Mouse (Mus musculus) ovary, postnatal 10 days (tissue): ENCODE data around the gene Slc35b1.
"Not testable (repeated sequence)": the region's sequence is repeated elsewhere in the genome, so short reads cannot be mapped to it uniquely, and the experiment has no call there.

Experiments
- DNase-seq: peaks from one replicate; pipeline ENCODE4 v3.0.0; 2022; ENCODE audit warnings: low spot score

Slc35b1 gene

GRCm38 (mm10) chr11:95396548-95396947 is 12.1 kb downstream of the Slc35b1 start:
- DNase-seq: no peak

GRCm38 (mm10) chr11:95397843-95398835 is 13.6 kb downstream of the Slc35b1 start:
- DNase-seq: peak; percentile 59

GRCm38 (mm10) chr11:95399520-95400020 is 15.1 kb downstream of the Slc35b1 start:
- no peak for DNase-seq

GRCm38 (mm10) chr11:95401568-95401967 is 17.1 kb downstream of the Slc35b1 start:
- DNase-seq: no peak

GRCm38 (mm10) chr11:95402196-95402595 is 17.7 kb downstream of the Slc35b1 start:
- no peak for DNase-seq

GRCm38 (mm10) chr11:95402658-95403101 is 18.2 kb downstream of the Slc35b1 start:
- DNase-seq: no peak

- DNase-seq: no peak
Observed at GRCm38 (mm10) chr11:95403382-95404340, 19.2 kb downstream of the Slc35b1 start.

GRCm38 (mm10) chr11:95405771-95406170 is 21.3 kb downstream of the Slc35b1 start:
- DNase-seq: no peak

GRCm38 (mm10) chr11:95406398-95406797 is 21.9 kb downstream of the Slc35b1 start:
- not testable (repeated sequence) for DNase-seq

- DNase-seq: no peak
Observed at GRCm38 (mm10) chr11:95409450-95410112, 25.1 kb downstream of the Slc35b1 start.

- DNase-seq: no peak
Observed at GRCm38 (mm10) chr11:95411453-95412013, 27.0 kb downstream of the Slc35b1 start.

- no peak for DNase-seq
Observed at GRCm38 (mm10) chr11:95412615-95413014, 28.1 kb downstream of the Slc35b1 start.

GRCm38 (mm10) chr11:95413641-95414535 is 29.4 kb downstream of the Slc35b1 start, which contains the start of gene Spop:
Gene Spop, plus strand, starts transcription at chr11:95414080.
- DNase-seq: peak; percentile 74

GRCm38 (mm10) chr11:95414536-95415161 is 30.2 kb downstream of the Slc35b1 start:
- DNase-seq: peak; percentile 87

- no peak for DNase-seq
Observed at GRCm38 (mm10) chr11:95415931-95416330, 31.4 kb downstream of the Slc35b1 start.

GRCm38 (mm10) chr11:95417341-95417740 is 32.8 kb downstream of the Slc35b1 start:
- no peak for DNase-seq

- no peak for DNase-seq
Observed at GRCm38 (mm10) chr11:95420880-95421435, 36.5 kb downstream of the Slc35b1 start.

- no peak for DNase-seq
Observed at GRCm38 (mm10) chr11:95423505-95423904, 39.0 kb downstream of the Slc35b1 start.

GRCm38 (mm10) chr11:95431344-95431743 is 46.9 kb downstream of the Slc35b1 start:
- DNase-seq: no peak
